Mouse (Mus musculus) spleen, adult 2 months (tissue): ENCODE data around the gene Nod1. TPM values are rescaled to one million over a fixed set of nuclear protein-coding genes. Genes with fewer than 3 reads are reported as not detected.
A peak's percentile ranks its signal among the peaks of the same experiment; 100 is the strongest.

Source experiments
- DNase-seq, 2 experiments: peaks; one replicate each; pipeline versions ENCODE4 v3.0.0 to v3.0.0-alpha.2; 2012 to 2021; ENCODE audit warnings: low spot score in 2 of 2, low read depth in 1 of 2
- H3K27ac ChIP-seq: fragments of 200-500 bp; 2 replicates; pipeline ENCODE4 v1.5.1; 2012; ENCODE audit warnings: low read length, inconsistent platforms; ENCODE audit not compliant: insufficient read depth
- H3K27me3 ChIP-seq: fragments of 200-500 bp; 2 replicates; pipeline ENCODE4 v1.6.1; 2012; ENCODE audit warnings: mild to moderate bottlenecking, moderate library complexity, low read length, inconsistent platforms; ENCODE audit not compliant: control insufficient read depth, insufficient read depth
- H3K36me3 ChIP-seq: fragments of 200-500 bp; 2 replicates; pipeline ENCODE4 v1.6.1; 2012; ENCODE audit warnings: mild to moderate bottlenecking, low read length, inconsistent platforms; ENCODE audit not compliant: control insufficient read depth, insufficient read depth
- H3K4me1 ChIP-seq: fragments of 200-500 bp; 2 replicates; pipeline ENCODE4 v1.6.1; 2011; ENCODE audit warnings: inconsistent platforms; ENCODE audit not compliant: control insufficient read depth, insufficient read depth, insufficient read length
- H3K4me3 ChIP-seq: fragments of 200-500 bp; 2 replicates; pipeline ENCODE4 v1.5.1; 2011; ENCODE audit warnings: mild to moderate bottlenecking, inconsistent platforms; ENCODE audit not compliant: insufficient read depth, insufficient read length; ENCODE audit errors: extremely low read depth
- CTCF ChIP-seq: fragments of 200-500 bp; IDR thresholded peaks from 2 replicates; pipeline ENCODE4 v1.5.1; 2011; ENCODE audit warnings: mild to moderate bottlenecking, inconsistent platforms; ENCODE audit not compliant: insufficient read depth, insufficient read length, insufficient replicate concordance; ENCODE audit errors: extremely low read depth
- POLR2A ChIP-seq: fragments of 200-500 bp; IDR thresholded peaks from 2 replicates; pipeline ENCODE4 v1.6.1; 2011; ENCODE audit warnings: low read depth, low read length, inconsistent platforms
- WGBS: fragments of 180-500 bp; shearing (Covaris S2); methylation state at CpG from one replicate; pipeline ENCODE4 v1.1.7; 2018; 5-methylcytosine and 5-hydroxymethylcytosine counted together
- polyA plus RNA-seq: library from polyadenylated mRNA; depleted of rRNA; stranded (reverse); fragments of >200 nt; gene quantifications from 2 replicates; pipeline ENCODE4 v1.2.3, GENCODE M21; 2012; rRNA removed

Nod1 gene
- polyA plus RNA-seq, result 41.7 and 63.0 TPM in 2 replicates

DNA sequence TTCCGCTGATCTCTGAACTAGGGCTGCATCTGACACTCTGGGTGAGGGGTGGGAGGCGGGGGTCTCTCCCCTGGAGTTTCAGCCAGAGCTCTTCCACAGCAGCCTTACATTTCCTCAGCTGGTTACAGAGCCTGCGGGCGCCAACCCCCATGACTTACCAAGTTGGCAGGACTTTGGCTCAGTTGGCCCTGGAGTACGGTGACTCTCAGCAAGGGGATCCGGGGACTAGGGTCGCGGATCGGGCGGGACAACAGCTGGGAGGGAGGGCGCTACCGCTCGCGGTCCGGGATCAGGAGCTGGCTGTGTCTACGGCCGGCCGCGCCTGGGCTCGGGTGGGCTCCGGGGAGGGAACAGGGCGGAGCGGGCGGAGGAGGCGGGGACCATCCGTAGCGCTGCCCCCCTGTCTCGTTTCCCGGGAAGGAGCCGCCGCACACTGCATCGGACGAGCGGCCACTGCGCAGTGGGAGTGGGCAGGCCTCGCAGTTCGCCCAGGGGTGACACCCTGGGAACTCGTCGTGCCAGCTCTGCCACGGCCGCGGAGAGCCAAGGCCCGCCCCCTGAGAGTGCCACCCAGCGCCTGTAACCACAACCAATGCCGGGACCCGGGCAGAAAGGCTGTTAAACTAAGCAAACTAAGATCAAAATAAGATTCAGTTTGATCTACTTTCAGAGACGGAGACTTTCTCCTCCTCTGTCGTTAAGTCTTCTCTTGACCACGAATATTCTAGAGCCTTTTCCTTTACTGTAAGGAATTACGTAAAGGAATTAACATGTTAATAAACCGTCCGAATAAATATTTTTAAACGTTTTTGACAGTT lies at the start of gene Nod1:
Gene Nod1, minus strand, starts transcription at position 502 of the 818 bp plus-strand sequence.
- peak within 1 kb of the TSS; percentile 81 for H3K4me3 ChIP-seq
- TF ChIP-seq POLR2A, result peak; percentile 51
- TF ChIP-seq CTCF, result no peak

DNA sequence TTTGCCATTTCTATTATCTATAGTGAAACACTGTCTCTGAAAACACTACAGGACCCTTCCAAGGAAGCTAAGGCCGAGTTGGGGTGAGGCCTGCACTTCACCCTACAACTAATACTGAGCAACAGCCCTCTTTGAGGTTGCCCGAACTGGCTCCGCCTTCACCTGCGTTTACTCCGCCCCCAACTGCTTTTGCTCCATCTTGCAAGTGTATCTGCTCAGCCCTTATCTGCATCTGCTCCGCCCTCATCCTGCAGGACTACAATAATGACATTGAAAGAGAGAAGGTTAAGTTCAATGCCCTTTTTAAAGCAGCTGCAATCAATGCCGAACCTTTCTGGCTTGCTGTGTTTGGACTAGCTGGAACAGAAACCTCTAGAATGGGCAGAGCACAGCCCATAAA lies 49.4 kb upstream of the Nod1 start:
- H3K27ac ChIP-seq, result no peak overlapping the region
- TF ChIP-seq POLR2A (no peak), CTCF (no peak)
- H3K27me3 ChIP-seq, result no peaks in the 10 kb centered on the region
- 87% methylated on average over 7 of the region's 7 CpGs for WGBS
- no peaks in the 10 kb centered on the region for H3K4me1 ChIP-seq
- H3K36me3 ChIP-seq, result no peaks in the 10 kb centered on the region
- H3K4me3 ChIP-seq, result no peak overlapping the region
- no peak for DNase-seq

More for the DNA sequence above, at the start of gene Nod1:
- no peaks in the 10 kb centered on the region for H3K36me3 ChIP-seq
- H3K27me3 ChIP-seq, result no peaks in the 10 kb centered on the region
- 2% methylated on average over 53 of the region's 53 CpGs for WGBS
- DNase-seq, result peak in 1 of 2 experiments; percentile 71
- no peaks in the 10 kb centered on the region for H3K4me1 ChIP-seq
- H3K27ac ChIP-seq, result peak within 1 kb of the TSS; percentile 68

DNA sequence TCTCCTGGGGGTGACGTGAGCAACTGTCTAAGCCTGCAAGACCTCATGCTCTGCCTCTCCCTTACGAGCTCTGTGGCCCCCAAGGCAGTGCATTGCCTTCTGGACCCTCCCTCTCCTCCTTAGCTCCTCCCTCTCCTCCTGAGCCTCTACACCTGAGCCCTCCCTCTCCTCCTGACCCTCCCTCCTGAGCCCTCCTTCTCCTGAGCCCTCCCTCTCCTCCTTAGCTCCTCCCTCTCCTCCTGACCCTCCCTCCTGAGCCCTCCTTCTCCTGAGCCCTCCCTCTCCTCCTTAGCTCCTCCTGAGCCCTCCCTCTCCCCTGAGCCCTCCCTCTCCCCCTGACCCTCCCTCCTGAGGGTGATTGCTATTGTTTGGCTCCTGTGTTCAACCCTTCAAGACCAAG lies 46.0 kb upstream of the Nod1 start:
- Histone ChIP-seq H3K36me3 (no peaks in the 10 kb centered on the region), H3K27me3 (no peaks in the 10 kb centered on the region), H3K4me1 (peaks cover 6% of the 10 kb centered on the region; the same call in 1 of the 2 replicates), H3K27ac (no peak overlapping the region), H3K4me3 (no peak overlapping the region)
- 81% methylated on average over 2 of the region's 2 CpGs for WGBS
- DNase-seq, result no peak
- no peak for TF ChIP-seq POLR2A

DNA sequence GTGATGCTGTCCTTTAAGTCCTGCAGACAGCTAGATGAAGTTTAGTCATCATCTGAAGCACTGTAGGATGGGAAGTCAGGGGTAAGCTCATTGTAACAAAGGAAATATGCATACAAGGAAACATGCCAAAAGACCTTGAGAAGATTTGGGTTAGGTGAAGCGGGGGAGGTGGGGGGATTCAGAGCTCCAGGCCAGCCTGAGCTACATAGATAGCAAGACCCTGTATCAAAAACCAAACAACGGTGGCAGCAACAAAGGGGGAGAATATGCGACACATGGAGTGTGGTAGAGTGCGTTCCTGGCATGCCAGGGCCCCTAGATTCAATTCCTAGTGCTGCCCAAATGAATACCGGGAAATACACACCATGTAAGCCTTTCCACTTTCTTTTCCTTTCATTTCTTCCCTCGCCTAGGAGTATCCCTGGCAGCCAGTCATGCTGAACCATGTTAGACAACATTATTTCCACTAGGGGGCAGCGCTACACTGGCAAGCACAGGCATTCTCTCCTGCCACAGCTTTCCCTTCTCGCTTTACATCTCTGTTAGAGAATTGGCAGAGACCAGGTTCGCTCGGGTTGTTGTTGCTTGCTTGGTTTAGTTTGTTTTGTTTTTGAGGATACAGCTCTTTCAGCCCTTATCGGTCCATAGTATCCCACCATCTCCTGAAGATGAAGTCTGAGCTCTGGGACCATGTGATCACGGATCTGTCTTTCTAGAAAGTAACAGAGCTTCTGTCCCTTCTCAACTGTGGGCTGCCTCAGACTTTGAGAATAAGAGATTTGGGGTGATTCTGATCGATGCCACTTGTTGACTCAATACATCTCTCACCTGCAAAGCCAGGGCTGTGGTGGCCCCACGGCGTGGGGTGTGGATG lies 44.5 kb upstream of the Nod1 start:
- Histone ChIP-seq H3K36me3 (no peaks in the 10 kb centered on the region), H3K27ac (no peak overlapping the region), H3K4me1 (peaks cover 6% of the 10 kb centered on the region; the same call in 1 of the 2 replicates), H3K27me3 (no peaks in the 10 kb centered on the region), H3K4me3 (no peak overlapping the region)
- peak; percentile 23 to 33 for DNase-seq
- 27% methylated on average over 15 of the region's 15 CpGs for WGBS
- TF ChIP-seq POLR2A (no peak), CTCF (peak; percentile 71; the same call in 1 of the 2 replicates)

DNA sequence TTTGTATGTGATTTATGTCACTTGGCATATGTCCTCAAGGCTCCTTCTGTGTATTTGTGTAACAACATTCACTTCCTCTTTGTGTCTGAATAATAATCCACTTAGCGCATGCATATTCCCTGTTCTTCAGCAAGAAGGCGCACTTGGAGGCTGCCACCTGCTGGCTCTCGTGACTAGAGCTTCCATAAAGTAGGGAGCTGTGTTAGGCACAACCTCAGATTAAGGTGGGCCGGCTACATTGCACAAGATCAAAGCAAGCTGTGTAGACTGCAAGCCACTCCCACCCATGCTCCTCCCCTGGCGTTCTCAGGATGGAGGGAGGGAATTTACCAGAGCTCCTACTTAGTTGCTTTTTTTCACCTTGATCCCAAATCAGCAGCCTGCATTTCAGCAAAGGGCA lies 43.8 kb upstream of the Nod1 start:
- H3K27me3 ChIP-seq, result no peaks in the 10 kb centered on the region
- TF ChIP-seq POLR2A (no peak), CTCF (peak; percentile 45; the same call in 1 of the 2 replicates)
- WGBS, result 5% methylated on average over 5 of the region's 5 CpGs
- DNase-seq, result peak; percentile 35 to 36
- no peak overlapping the region for H3K4me3 ChIP-seq
- no peaks in the 10 kb centered on the region for H3K36me3 ChIP-seq
- peaks cover 6% of the 10 kb centered on the region; the same call in 1 of the 2 replicates for H3K4me1 ChIP-seq
- no peak overlapping the region for H3K27ac ChIP-seq

DNA sequence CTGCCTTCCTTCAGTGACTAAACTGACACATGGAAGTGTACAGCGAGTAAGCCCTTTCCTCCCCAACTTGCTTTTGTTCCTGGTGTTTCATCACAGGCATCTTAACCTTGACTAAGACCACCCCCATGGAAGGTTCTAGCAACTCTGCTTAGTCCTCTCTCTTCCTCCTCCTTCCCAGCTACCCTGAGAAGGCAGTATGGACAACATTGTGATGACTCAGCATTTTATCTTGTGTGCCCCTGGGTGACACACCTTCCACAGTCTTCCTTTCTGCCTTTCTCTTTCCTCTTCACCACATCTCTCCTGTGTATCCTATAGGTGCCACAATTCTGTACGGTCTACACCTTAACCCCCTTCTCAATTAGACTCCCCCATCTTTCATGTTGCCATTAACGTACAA lies 41.8 kb upstream of the Nod1 start:
- H3K36me3 ChIP-seq, result no peaks in the 10 kb centered on the region
- H3K4me1 ChIP-seq, result peaks cover 6% of the 10 kb centered on the region; the same call in 1 of the 2 replicates
- no peak for DNase-seq
- no peak overlapping the region for H3K27ac ChIP-seq
- 93% methylated on average over 3 of the region's 3 CpGs for WGBS
- no peaks in the 10 kb centered on the region for H3K27me3 ChIP-seq
- no peak overlapping the region for H3K4me3 ChIP-seq
- TF ChIP-seq CTCF (no peak), POLR2A (no peak)
